Mouse (Mus musculus): ENCODE results near the gene Gsdme. TPM values are rescaled to one million over a fixed set of nuclear protein-coding genes. Genes with fewer than 3 reads are reported as not detected.

Gsdme gene
- under 1 TPM; 0.41 to 0.62 TPM for total RNA-seq (2021)

DNA sequence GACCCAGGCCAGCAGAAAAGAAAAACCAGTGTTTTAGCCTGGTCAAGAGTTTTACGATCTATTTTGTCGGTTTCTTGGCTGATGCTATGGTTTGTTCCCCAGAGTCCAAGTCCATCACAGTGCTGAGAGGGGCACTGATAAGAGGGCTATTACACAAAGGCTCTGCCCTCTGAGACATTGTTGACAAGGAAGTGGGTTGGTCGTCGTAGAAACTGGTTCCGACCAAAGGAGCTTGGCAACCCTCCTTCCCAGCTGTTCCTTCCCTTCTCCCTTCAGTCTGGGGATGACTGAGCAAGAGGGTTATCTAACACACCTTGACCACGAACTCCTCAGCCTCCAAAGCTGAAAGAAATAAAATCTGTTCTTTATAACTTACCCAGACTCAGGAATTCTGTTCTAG lies at the start of gene Gsdme:
Gsdme (minus strand) TSS at position 193 of the 400 bp plus-strand sequence.
- DNase-seq = no peak
- intact Hi-C loops (cut with DNase I) = no loop called here

DNA sequence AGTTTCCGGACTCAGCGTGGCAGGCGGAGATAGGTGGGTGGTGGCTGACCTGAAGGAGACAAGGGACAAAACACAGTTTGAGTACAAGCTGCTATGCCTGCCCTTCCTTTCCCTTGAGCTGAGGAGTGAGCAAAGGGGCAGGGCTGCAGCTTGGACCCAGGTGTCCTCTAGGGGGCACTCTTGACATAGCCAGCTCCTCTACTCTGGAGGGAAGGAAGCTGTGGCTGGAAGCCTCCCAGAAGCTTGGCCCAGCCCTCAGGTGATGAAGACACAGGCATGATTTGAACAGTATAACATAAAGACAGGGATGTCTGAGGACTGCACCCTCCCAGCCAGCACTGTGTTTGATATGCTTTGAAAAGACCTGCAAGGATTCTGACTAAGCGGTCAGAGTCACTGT lies 49.0 kb upstream of the Gsdme start:
- intact Hi-C loops (cut with DNase I) = loop anchor here (1.0 to 10.0 kb wide), 3 partner anchors 45 to 214 kb away; no protein-coding TSS in a partner anchor
- DNase-seq = peak; percentile 86 to 90

DNA sequence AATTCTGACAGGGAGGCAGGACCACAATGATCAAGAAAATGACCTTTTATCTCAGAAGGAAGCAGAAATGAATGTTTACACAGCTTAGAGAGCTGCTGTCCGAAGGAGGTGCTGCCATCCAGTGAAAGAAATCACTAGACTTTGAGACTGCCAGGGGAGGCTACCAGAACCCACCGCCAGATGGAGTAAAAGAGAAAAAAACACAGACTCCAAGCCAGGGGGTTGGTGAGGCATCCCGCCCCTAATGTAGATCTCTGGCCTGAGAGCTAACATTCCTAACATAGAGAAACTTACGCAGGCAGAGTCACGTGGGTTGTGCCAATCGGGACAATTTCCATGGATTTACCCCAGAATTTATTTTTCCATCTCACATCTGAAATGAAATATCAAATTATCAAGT lies 45.4 kb upstream of the Gsdme start:
- DNase-seq = peak; percentile 63 to 67
- intact Hi-C loops (cut with DNase I) = loop anchor here (2.0 kb wide), 1 partner anchor 228 kb away; no protein-coding TSS in a partner anchor

DNA sequence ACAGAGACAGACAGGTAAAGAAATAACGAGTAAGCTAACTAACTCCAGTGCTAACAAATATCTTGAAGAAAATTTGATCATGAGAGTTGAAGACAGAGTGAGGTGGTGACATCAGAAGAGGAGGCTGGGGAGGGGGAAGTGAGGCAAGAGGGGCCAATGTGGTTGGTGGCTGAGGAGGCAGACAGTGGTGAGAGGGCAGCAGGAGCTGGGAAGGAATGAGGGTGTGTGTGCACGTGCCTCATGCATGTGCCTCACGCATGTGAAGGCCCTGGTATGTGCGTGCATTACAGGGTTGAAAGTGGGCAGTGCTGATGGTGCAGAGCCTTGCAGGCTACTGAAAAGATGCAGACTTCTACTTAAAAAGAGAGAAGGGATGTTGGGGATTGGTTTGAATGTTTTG lies 43.0 kb upstream of the Gsdme start:
- DNase-seq = no peak
- intact Hi-C loops (cut with DNase I) = no loop called here

DNA sequence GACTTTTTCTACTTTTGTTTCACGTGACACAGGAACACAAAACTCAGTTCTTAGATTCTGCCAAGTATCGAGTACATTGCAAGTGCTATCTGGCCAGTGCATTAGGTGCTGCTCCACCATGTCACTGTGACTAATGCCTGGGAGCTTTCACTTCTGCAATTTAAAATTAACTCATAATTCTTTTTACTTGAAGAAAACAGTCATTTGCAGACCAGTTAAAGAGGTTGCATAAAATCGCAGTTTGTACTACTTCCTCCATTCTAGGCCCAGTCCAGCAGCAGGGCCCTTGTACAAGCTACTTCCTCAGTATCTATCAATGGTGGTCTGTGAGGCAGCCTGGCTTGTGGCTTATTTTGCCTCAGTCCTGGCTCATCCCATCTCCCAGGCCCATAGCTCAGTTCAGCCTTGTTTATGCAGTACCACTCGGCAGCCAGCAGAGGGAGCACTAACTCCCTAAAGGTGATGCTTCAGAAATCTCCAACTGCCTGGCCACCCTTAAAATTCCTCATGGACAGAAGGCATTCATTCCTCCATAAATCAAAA lies 41.4 kb upstream of the Gsdme start:
- peak; percentile 82 to 90 for DNase-seq
- intact Hi-C loops (cut with DNase I) = no loop called here

DNA sequence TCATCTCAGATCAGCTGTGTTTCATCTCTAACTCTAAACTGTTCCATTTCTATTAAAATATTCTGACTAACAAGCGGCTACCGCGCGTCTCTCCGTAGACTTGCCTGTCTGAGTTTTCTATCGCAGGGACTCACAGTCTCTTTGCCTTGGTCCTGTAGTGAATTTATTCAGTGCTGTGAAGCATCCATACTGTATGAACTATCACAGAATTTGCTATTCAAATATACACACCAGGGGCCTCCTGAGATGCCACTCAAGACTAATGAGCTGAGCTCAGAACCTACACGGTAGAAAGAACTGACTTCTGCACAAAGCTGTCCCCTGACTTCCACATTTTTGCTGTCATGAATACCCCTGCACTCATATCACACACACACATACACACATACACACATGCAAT lies 37.5 kb upstream of the Gsdme start:
- intact Hi-C loops (cut with DNase I) = no loop called here
- no peak for DNase-seq

DNA sequence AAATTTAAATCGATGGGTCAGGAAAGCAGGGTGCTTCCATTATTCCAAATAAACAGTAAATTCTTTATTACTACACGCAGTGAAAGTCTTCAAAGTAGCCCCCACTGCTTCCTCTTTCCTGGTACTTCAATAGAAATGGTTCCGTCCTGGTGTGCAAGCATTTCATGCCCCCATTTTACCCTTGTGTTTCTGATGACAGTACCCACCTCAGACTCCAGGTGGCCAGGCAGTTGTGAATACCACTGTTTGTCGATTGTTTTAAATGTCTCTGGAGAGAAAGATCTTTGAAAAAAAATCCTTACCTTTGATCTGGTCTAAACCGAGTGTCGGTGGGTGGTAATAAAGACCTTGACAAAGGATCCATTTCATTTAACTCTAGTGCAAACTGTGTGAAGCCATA lies 37.0 kb upstream of the Gsdme start:
- intact Hi-C loops (cut with DNase I) = no loop called here
- no peak for DNase-seq

DNA sequence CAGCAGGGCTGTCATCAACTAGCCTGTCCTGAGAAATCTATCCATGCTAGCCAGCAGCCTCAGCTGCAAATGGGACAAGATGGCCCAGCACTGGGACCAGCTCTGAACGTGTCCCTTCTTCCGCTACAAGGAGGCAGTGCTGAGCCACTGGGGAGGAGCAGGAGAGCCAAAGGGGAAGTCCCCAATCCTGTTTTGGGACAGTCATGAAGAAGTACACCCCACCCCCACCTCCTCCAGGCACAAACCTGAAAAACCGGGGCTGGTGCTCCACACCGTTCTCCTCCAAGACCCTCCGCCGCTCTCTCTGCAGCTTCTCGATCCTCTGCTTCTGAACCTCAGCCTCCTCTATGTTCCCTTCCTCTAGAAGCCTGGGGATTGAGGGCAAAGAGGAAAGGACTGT lies 35.4 kb upstream of the Gsdme start:
- intact Hi-C loops (cut with DNase I) = no loop called here
- no peak for DNase-seq

DNA sequence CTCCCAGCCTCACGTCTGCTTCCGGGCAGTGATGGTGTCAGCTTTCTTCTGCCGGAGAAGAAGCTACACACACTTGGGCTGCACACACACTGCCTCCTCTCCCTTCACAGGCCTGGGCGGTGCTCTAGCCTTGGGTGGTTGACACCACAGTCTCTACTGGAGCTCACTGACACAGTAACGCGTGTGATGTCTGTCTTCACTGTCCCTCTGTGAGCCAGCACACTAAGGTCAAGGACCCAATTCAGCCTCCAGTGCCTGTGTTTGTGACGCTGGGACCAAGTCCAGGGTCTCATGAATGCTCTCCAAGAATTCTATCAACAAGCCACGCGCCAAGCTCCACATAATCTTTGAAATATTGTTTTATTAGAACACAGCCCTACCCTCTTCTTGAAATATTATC lies 34.0 kb upstream of the Gsdme start:
- DNase-seq = no peak
- intact Hi-C loops (cut with DNase I) = no loop called here

DNA sequence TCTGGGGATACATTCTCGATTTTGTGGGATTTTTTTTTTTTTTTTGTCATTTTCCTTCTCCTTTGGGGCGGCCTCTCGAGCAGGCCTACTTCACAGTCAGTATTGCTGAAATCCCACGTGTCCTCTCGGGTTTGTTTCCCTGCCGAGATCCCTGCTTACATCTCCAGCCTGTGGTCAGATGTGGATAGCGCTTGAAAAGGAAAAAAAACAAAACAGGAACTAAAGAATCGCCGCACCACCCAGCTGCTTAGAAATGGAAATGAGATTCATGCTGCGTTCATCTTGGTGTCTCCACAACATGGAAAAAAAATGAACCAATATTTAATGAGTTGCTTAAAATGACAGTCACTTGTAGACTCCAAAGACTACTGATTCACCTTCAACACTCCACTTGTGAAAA lies 31.5 kb upstream of the Gsdme start:
- intact Hi-C loops (cut with DNase I) = no loop called here
- DNase-seq = no peak

DNA sequence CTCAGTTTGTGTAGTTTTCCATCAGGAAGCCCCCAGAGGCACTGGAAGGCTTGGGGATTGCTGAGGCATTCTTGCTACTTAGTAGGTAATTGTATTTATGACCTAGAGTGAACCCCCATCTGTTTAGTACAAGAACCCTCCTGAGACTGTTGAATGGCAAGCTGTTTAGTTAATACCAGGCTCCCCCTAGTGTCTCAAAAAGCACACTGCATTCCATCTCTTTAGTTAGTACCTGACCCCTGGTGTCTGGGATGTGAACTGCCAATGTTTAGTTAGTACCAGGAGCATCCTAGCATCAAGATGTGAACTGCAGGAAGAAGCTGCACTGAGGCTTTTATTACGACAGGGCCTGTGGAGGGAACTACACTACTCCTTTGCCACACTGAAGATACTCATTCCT lies 30.5 kb upstream of the Gsdme start:
- intact Hi-C loops (cut with DNase I) = loop anchor here (1.0 to 5.0 kb wide), 3 partner anchors 182 to 775 kb away; no protein-coding TSS in a partner anchor

DNA sequence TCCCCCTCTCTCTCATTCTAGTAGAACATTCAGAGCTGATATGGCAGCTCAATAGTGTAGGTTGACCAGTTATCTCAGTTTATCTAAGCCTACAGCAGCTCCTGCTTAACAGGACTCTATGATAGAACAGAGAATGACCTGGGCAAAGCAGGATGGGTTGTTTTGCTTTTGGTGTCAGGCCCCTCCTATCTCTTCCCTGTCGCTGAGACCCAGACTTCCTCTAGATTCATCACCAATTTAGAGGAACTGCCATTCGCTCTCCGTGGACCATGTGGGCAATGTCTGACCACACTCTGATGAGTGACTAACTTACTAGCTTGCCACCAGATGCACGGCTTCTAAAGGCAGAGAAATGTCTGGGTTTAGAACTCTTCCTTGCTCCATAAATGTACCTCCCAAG lies 28.0 kb upstream of the Gsdme start:
- intact Hi-C loops (cut with DNase I) = loop anchor here (5.0 kb wide), 1 partner anchor 359 kb away; no protein-coding TSS in a partner anchor
- no peak for DNase-seq

More for the DNA sequence above, 30.5 kb upstream of the Gsdme start:
- DNase-seq = peak; percentile 82 to 89

DNA sequence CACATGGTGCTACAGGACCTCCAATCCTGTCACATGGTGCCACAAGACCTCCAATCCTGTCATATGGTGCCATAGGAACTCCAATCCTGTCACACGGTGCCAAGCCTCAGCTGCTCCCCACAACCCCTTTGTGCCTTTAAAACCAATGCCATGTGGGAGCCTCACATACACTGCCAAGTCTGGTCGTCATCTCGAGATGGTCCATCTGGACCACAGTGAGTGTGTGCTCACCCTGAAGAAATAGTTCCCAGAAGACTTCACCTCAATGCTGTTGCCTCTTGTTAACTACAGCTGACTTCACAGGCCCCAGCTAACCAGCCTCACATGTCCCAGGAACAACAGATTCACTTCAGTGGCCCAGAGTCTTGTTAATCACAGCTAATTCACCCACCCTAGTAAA lies 23.2 kb upstream of the Gsdme start:
- intact Hi-C loops (cut with DNase I) = no loop called here
- DNase-seq = no peak

DNA sequence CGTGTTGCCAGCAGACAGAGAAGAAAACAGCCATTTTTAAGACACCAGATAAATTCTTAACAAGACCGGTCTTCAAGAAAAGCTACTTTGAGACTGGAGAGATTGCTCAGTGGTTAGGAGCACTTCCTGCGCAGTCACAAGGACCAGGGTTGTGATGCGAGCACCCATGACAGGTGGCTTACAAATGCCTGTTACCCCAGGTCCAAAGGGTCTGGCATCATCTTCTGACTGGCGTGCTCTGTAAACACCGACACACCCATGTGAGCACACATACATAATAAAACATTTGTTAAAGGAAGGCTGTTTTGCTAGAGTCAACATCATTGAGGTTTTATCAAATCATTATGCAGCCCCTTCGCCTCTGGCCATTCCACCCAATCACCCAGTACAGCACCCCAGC lies 16.0 kb upstream of the Gsdme start:
- intact Hi-C loops (cut with DNase I) = no loop called here
- DNase-seq = no peak

DNA sequence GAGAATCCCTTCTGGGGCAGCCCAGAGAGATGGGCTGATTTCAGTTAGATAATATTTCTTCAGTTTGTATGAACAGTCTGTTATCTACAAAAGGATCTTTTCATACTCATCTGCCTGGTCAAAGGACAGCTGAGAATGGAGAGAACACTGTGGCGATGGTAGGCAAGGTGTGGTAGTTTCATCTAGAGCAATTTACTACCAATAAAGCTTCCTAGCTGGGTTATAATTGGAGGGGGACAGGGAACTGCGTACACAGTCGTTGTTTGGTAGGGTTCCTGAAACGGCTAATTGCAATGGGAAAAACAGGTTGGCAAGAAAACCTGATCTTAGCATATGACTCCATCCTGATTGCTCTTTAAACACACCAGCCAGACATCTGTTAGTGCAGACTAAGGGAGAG lies 10.3 kb upstream of the Gsdme start:
- DNase-seq = no peak
- intact Hi-C loops (cut with DNase I) = no loop called here

DNA sequence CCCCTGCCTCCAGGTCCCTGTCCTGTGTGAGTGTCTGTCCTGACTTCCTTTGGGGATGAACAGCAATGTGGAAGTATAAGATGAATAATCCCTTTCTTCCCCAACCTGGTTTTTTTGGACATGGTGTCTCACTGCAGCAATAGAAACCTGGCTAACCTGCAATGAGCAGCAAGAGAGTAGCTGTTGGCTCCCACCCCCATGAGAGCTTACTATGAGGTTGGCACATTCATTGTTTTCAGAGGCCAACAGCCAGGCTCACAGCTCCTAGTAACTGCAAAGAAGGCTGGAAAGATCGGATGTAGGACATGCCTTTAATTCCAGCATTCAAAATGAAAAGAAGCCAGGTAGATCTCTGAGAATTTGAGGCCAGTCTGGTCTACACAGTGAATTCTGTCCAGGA lies 9.8 kb upstream of the Gsdme start:
- no peak for DNase-seq
- intact Hi-C loops (cut with DNase I) = no loop called here

DNA sequence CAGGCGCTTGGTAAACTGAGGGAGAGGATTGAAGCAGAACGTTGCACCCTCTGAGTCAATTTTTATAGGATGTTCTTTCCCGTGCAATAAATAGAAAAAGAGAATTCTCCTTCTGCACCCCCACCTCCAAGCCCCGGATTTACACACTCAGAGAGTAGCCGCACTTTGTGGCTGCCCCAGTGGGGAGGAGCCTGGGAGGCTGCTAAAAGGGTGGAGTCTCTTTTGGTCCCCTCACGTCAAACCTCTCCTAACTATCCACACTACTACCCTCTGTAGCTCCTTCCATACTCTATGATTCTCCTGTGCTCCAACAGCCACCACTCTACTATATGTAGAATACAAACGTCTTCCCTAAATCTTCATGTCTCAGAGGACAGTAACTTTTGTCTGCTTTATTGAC lies 1.4 kb downstream of the Gsdme start:
- intact Hi-C loops (cut with DNase I) = no loop called here
- DNase-seq = no peak

DNA sequence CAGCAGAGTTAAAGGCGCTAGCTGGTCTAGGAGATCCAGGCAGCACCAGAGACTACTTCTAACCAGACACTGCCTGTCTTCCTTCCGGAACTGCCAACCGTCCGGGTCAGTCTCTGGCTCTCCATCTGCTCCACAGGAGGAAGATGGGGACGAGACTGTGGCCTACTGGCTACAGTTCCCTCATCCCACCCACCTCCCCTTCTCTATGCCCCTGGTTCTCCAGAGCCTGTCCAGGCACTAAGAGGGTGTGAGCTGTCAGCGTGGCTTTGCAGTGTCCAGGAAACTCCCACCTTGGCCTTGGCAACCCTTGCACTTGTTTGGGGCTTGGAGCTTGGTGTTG lies 1.8 kb downstream of the Gsdme start:
- DNase-seq = no peak

DNA sequence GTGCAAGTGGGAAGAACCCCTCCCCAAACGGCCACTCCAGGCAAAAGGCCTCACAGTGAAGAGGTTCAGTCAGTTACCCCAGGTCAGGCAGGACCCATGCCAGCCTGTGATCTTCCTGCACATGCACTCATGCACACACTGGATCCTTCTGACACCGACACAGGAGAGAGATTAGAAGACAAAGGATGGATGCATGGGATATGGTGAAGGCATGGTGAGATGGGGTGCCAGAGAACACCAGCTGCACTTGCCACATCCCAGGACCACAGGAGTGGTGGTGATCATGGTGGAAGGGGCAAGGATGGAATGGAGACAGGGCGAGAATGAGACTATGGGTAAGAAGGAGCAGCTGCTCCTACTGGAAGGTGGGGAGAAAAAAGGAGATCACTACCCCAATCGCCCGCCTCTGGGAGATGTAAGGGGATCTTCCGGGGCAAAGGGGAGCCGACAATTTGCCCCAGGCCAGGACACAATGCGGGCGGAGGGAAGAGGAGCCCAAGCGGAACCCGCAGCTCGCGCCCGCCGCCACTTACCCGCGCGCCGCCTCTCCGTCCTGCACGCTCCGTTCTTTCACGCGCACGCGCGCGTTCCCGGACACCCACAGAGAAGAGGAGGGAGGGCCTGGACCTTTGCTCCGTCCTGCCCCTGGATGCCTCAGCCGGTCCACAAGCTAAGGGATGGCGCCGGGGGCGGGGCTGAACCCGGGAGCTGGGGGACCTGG lies 2.3 kb downstream of the Gsdme start:
- peak; percentile 80 to 88 for DNase-seq
- intact Hi-C loops (cut with DNase I) = no loop called here

More for the DNA sequence above, 1.8 kb downstream of the Gsdme start:
- intact Hi-C loops (cut with DNase I) = no loop called here

DNA sequence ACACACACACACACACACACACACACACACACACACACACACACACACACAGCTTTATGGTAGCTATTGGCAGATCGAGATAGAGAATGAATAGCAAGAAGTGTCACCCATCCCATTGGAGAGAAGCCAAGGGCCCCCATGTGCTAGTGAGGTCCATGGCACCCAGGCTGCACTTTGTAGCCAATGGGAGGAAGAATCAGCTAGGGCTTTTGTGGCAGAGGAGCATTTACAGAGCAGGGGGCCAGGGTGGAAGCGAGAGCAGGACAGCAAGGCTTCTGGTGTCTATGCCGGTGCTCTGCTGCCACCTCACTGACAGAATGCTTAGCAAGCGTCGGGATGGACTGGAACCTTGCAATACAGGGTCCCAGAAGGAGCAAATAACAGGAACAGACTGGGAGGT lies 8.3 kb downstream of the Gsdme start:
- DNase-seq = no peak
- intact Hi-C loops (cut with DNase I) = no loop called here

DNA sequence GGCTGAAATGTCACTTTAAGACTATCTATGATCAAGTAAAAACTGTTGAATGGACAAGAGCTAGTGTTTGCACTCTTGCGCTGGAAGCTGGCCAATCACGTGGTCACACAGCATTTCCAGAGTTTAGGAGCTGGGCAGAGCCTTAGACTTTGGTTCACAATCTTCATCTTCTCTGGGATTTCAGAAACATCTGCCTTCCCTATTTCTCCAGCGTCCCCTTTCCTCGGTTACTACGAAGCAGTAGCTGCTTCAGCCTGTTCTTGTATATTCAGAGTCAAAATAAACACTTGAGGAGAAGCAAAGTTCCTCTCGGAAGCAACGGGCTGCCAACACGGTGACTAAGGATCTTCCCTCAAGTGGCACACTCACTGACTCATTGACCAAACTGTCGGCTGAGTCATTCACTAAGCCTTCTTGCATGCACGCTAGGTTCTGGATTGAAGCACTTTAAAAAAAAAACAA lies 8.9 kb downstream of the Gsdme start:
- peak; percentile 66 to 75 for DNase-seq
- intact Hi-C loops (cut with DNase I) = no loop called here

DNA sequence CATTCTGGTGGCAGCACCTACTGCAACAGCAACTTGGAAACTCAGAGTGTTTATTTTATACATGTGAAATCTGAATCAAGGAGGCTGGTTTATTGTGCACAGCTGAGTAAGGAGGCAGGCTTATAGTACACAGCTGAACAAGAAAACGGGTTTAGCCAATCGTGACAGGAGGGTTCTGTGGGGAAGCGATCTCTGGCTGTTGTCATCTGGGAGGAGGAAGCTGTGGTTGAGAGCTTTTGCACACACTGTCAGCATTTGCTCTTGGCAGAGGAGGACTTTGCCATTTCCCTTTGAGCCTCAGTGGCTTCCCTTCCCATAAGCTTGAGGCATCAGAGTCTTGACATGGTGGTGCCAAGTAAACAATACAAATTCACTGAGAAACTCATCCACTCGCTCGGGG lies 11.0 kb downstream of the Gsdme start:
- intact Hi-C loops (cut with DNase I) = no loop called here
- peak in 1 of 2 experiments; percentile 18 for DNase-seq

DNA sequence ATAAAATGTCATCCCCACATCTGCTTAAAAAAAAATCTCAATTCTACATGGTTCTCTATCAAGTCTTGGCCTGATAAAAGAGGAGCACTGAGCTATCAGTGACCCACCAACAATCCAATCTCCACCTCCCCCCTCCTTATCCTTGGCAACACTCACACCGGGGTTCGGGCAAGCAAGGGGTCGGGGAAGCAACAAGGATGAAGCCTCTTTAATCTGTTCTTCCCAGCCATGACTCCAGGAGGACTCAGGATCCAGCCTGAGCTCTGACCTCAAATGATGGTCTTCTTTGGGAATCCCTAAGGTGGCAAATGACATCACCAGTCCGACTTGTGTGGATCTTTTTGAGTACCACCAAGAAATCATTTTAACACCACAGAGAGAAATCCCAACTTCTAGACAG lies 15.9 kb downstream of the Gsdme start:
- DNase-seq = no peak
- intact Hi-C loops (cut with DNase I) = no loop called here
